Mouse (Mus musculus): ENCODE results near the gene Map3k11. TPM values are rescaled to one million over a fixed set of nuclear protein-coding genes. Genes with fewer than 3 reads are reported as not detected.

The Map3k11 gene
- polyA plus RNA-seq, 1 experiment from 2014 or later: 10.4 TPM

DNA sequence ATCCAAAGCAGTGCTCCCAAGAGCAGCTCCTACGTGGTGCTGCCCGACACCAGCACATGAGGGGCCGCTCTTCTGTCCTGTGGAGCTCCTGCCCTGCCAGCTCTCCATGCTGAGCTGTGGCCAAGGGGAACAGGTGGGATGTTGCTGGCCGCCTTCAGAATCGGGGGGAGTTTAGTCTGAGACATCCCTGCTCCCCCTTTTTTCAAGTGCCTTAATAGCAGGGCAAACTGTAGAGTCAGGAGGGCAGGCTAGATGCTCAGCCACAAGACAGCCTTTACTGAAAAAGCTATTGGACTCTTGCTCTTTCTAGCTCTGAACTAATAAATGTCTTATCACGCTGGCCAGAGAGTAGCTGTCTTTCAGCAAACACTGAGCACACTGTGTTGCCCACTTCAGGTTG is 40.8 kb upstream of the Map3k11 start:
- no peak for ATAC-seq
- Histone ChIP-seq H3K4me2 (ENCODE audit: low read depth, low read length) (no peak overlapping the region), H3K27me3 (ENCODE audit: insufficient read depth, low read length) (no peaks in the 10 kb centered on the region), H3K4me3 (ENCODE audit: low read depth, low read length) (no peak overlapping the region), H3K27ac (ENCODE audit: low read depth) (0 out of 2 replicates have a peak overlapping the region, but pooled peaks have one; percentile 81), H3K9me3 (ENCODE audit: low read length) (no peaks in the 10 kb centered on the region), H3K4me1 (ENCODE audit: insufficient read depth) (peaks cover 16% of the 10 kb centered on the region), H3K9ac (replicated peaks) (no peak overlapping the region), H3K36me3 (replicated peaks; ENCODE audit: insufficient read depth, low read length) (peaks cover 67% of the 10 kb centered on the region)
- TF ChIP-seq CTCF (IDR thresholded peaks at IDR 0.05; ENCODE audit: low read depth) (no peak), EP300 (IDR thresholded peaks at IDR 0.05; ENCODE audit: low read depth) (no peak)
- DNase-seq: no peak
- 88% methylated on average over 6 of the region's 6 CpGs for WGBS (ENCODE audit: insufficient replicate concordance)

DNA sequence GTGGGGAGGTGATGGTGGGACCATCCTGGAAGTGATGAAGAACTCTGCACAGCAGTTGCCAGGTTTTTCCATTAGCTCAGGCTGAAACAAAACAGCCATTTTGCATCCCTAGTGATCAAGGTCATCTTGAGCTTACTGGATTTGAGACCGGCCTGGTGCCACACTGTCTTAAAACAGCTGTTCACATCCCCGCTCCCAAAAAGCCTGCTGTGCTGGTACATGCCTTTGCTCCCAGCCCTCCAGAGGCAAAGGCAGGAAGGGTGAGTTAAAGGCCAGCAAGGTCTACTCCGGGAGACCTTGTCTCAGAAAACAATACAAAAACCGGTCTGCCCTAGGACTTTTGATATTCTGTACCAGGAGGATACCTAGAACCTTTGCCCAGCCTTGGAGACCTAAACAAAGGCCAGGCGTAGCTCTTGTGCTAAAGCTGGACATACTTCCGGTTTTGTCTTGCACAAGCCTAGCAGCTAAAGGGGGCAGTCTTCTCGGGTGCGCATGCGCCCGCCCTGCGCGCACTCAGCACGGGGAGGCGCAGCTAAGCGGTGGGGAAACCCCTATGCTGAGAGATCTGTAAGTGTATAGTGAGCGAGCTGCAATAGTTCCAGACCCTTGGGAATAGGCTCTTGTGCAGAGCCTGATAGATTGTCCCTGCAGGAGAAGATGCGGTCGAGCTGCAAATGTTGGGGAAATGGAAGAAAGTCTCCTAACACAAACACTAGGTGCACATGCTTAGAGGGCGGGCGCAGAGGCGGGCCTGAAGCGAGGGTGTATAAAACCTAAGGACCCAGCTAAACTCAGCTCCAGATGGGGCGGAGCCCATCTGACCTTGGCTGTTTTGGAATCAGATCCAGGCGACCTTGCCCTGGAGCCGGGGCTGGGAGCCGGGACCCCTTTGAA is 39.9 kb upstream of the Map3k11 start:
- peaks cover 67% of the 10 kb centered on the region for H3K36me3 ChIP-seq (replicated peaks; ENCODE audit: insufficient read depth, low read length)
- 8% methylated on average over 26 of the region's 26 CpGs for WGBS (ENCODE audit: insufficient replicate concordance)

GRCm38 (mm10) chr19:5649298-5649741 is 39.2 kb upstream of the Map3k11 start:
- TF ChIP-seq EP300 (IDR thresholded peaks at IDR 0.05; ENCODE audit: low read depth): no peak
- TF ChIP-seq CTCF (IDR thresholded peaks at IDR 0.05; ENCODE audit: low read depth): no peak
- peaks cover 69% of the 10 kb centered on the region for H3K36me3 ChIP-seq (replicated peaks; ENCODE audit: insufficient read depth, low read length)
- peaks cover 19% of the 10 kb centered on the region for H3K4me1 ChIP-seq (ENCODE audit: insufficient read depth)
- H3K27ac ChIP-seq (ENCODE audit: low read depth): peak overlapping the region; percentile 81
- ATAC-seq (peak; percentile 42), DNase-seq (peak; percentile 60)
- H3K9me3 ChIP-seq (ENCODE audit: low read length): no peaks in the 10 kb centered on the region
- peak overlapping the region; percentile 82 for H3K4me2 ChIP-seq (ENCODE audit: low read depth, low read length)
- peak overlapping the region; percentile 51 for H3K9ac ChIP-seq (replicated peaks)
- no peaks in the 10 kb centered on the region for H3K27me3 ChIP-seq (ENCODE audit: insufficient read depth, low read length)
- 22% methylated on average over 6 of the region's 6 CpGs for WGBS (ENCODE audit: insufficient replicate concordance)
- peak overlapping the region; percentile 37 for H3K4me3 ChIP-seq (ENCODE audit: low read depth, low read length)

More for the DNA sequence above, 39.9 kb upstream of the Map3k11 start:
- ATAC-seq (peak; percentile 86), DNase-seq (peak; percentile 82)
- Histone ChIP-seq H3K27ac (ENCODE audit: low read depth) (peak overlapping the region; percentile 81), H3K4me2 (ENCODE audit: low read depth, low read length) (peak overlapping the region; percentile 82), H3K9ac (replicated peaks) (peak overlapping the region; percentile 51), H3K4me1 (ENCODE audit: insufficient read depth) (peaks cover 16% of the 10 kb centered on the region), H3K4me3 (ENCODE audit: low read depth, low read length) (peak overlapping the region; percentile 37), H3K9me3 (ENCODE audit: low read length) (no peaks in the 10 kb centered on the region), H3K27me3 (ENCODE audit: insufficient read depth, low read length) (no peaks in the 10 kb centered on the region)
- TF ChIP-seq CTCF (IDR thresholded peaks at IDR 0.05; ENCODE audit: low read depth) (peak; percentile 46; the same call in 1 of the 2 replicates), EP300 (IDR thresholded peaks at IDR 0.05; ENCODE audit: low read depth) (no peak)

- 71% methylated on average over 13 of the region's 13 CpGs for WGBS (ENCODE audit: insufficient replicate concordance)
- TF ChIP-seq EP300 (IDR thresholded peaks at IDR 0.05; ENCODE audit: low read depth): no peak
- TF ChIP-seq CTCF (IDR thresholded peaks at IDR 0.05; ENCODE audit: low read depth): no peak
- no peak overlapping the region for H3K9ac ChIP-seq (replicated peaks)
- DNase-seq (no peak), ATAC-seq (no peak)
- H3K4me1 ChIP-seq (ENCODE audit: insufficient read depth): peaks cover 24% of the 10 kb centered on the region
- H3K4me3 ChIP-seq (ENCODE audit: low read depth, low read length): no peak overlapping the region
- H3K36me3 ChIP-seq (replicated peaks; ENCODE audit: insufficient read depth, low read length): peaks cover 71% of the 10 kb centered on the region
- no peak overlapping the region for H3K4me2 ChIP-seq (ENCODE audit: low read depth, low read length)
- no peaks in the 10 kb centered on the region for H3K27me3 ChIP-seq (ENCODE audit: insufficient read depth, low read length)
- no peaks in the 10 kb centered on the region for H3K9me3 ChIP-seq (ENCODE audit: low read length)
- no peak overlapping the region for H3K27ac ChIP-seq (ENCODE audit: low read depth)
These were observed 36.9 kb upstream of the Map3k11 start for GRCm38 (mm10) chr19:5651502-5652274.

- peaks cover 66% of the 10 kb centered on the region for H3K36me3 ChIP-seq (replicated peaks; ENCODE audit: insufficient read depth, low read length)
- H3K27me3 ChIP-seq (ENCODE audit: insufficient read depth, low read length): no peaks in the 10 kb centered on the region
- 84% methylated on average over 6 of the region's 6 CpGs for WGBS (ENCODE audit: insufficient replicate concordance)
- H3K27ac ChIP-seq (ENCODE audit: low read depth): no peak overlapping the region
- TF ChIP-seq EP300 (IDR thresholded peaks at IDR 0.05; ENCODE audit: low read depth) (no peak), CTCF (IDR thresholded peaks at IDR 0.05; ENCODE audit: low read depth) (no peak)
- no peak overlapping the region for H3K4me3 ChIP-seq (ENCODE audit: low read depth, low read length)
- H3K9me3 ChIP-seq (ENCODE audit: low read length): no peaks in the 10 kb centered on the region
- no peak overlapping the region for H3K9ac ChIP-seq (replicated peaks)
- ATAC-seq (no peak), DNase-seq (no peak)
- no peak overlapping the region for H3K4me2 ChIP-seq (ENCODE audit: low read depth, low read length)
- H3K4me1 ChIP-seq (ENCODE audit: insufficient read depth): peaks cover 24% of the 10 kb centered on the region
These were observed 36.0 kb upstream of the Map3k11 start for GRCm38 (mm10) chr19:5652570-5652969.
